Mouse (Mus musculus) spleen, adult 2 months (tissue): ENCODE measurements around the gene Tacr2. TPM values are rescaled to one million over a fixed set of nuclear protein-coding genes. Genes with fewer than 3 reads are reported as not detected.

Source experiments
- DNase-seq, 2 experiments: peaks; one replicate each; pipeline versions ENCODE4 v3.0.0 to v3.0.0-alpha.2; 2012 to 2021; ENCODE audit warnings: low spot score in 2 of 2, low read depth in 1 of 2
- H3K27ac ChIP-seq: fragments of 200-500 bp; 2 replicates; pipeline ENCODE4 v1.5.1; 2012; ENCODE audit warnings: low read length, inconsistent platforms; ENCODE audit not compliant: insufficient read depth
- H3K27me3 ChIP-seq: fragments of 200-500 bp; 2 replicates; pipeline ENCODE4 v1.6.1; 2012; ENCODE audit warnings: mild to moderate bottlenecking, moderate library complexity, low read length, inconsistent platforms; ENCODE audit not compliant: control insufficient read depth, insufficient read depth
- H3K36me3 ChIP-seq: fragments of 200-500 bp; 2 replicates; pipeline ENCODE4 v1.6.1; 2012; ENCODE audit warnings: mild to moderate bottlenecking, low read length, inconsistent platforms; ENCODE audit not compliant: control insufficient read depth, insufficient read depth
- H3K4me1 ChIP-seq: fragments of 200-500 bp; 2 replicates; pipeline ENCODE4 v1.6.1; 2011; ENCODE audit warnings: inconsistent platforms; ENCODE audit not compliant: control insufficient read depth, insufficient read depth, insufficient read length
- H3K4me3 ChIP-seq: fragments of 200-500 bp; 2 replicates; pipeline ENCODE4 v1.5.1; 2011; ENCODE audit warnings: mild to moderate bottlenecking, inconsistent platforms; ENCODE audit not compliant: insufficient read depth, insufficient read length; ENCODE audit errors: extremely low read depth
- CTCF ChIP-seq: fragments of 200-500 bp; IDR thresholded peaks from 2 replicates; pipeline ENCODE4 v1.5.1; 2011; ENCODE audit warnings: mild to moderate bottlenecking, inconsistent platforms; ENCODE audit not compliant: insufficient read depth, insufficient read length, insufficient replicate concordance; ENCODE audit errors: extremely low read depth
- POLR2A ChIP-seq: fragments of 200-500 bp; IDR thresholded peaks from 2 replicates; pipeline ENCODE4 v1.6.1; 2011; ENCODE audit warnings: low read depth, low read length, inconsistent platforms
- WGBS: fragments of 180-500 bp; shearing (Covaris S2); methylation state at CpG from one replicate; pipeline ENCODE4 v1.1.7; 2018; 5-methylcytosine and 5-hydroxymethylcytosine counted together
- polyA plus RNA-seq: library from polyadenylated mRNA; depleted of rRNA; stranded (reverse); fragments of >200 nt; gene quantifications from 2 replicates; pipeline ENCODE4 v1.2.3, GENCODE M21; 2012

The Tacr2 gene
- polyA plus RNA-seq, 1 experiment: not detected

- Histone ChIP-seq H3K4me3 (no peak overlapping the region), H3K27ac (no peak overlapping the region), H3K4me1 (no peaks in the 10 kb centered on the region), H3K36me3 (no peaks in the 10 kb centered on the region), H3K27me3 (no peaks in the 10 kb centered on the region)
- no peak for DNase-seq
- TF ChIP-seq CTCF (no peak), POLR2A (no peak)
- 80% methylated on average over 6 of the region's 6 CpGs for WGBS
Measured at GRCm38 (mm10) chr10:62224231-62224630, 28.0 kb upstream of the Tacr2 start.

GRCm38 (mm10) chr10:62225839-62226238, 26.4 kb upstream of the Tacr2 start:
- Histone ChIP-seq H3K27me3 (peaks cover 2% of the 10 kb centered on the region; the same call in 1 of the 2 replicates), H3K4me1 (no peaks in the 10 kb centered on the region), H3K4me3 (no peak overlapping the region), H3K36me3 (no peaks in the 10 kb centered on the region), H3K27ac (no peak overlapping the region)
- 81% methylated on average over 7 of the region's 7 CpGs for WGBS
- TF ChIP-seq CTCF: no peak
- no peak for TF ChIP-seq POLR2A
- DNase-seq: no peak

GRCm38 (mm10) chr10:62228126-62228525, 24.1 kb upstream of the Tacr2 start:
- TF ChIP-seq CTCF: no peak
- TF ChIP-seq POLR2A: no peak
- 71% methylated on average over 6 of the region's 6 CpGs for WGBS
- Histone ChIP-seq H3K36me3 (no peaks in the 10 kb centered on the region), H3K4me3 (no peak overlapping the region), H3K27me3 (peaks cover 5% of the 10 kb centered on the region), H3K27ac (no peak overlapping the region), H3K4me1 (no peaks in the 10 kb centered on the region)
- no peak for DNase-seq

- DNase-seq: peak; percentile 7 to 73
- 2% methylated on average over 59 of the region's 59 CpGs for WGBS
- Histone ChIP-seq H3K36me3 (no peaks in the 10 kb centered on the region), H3K4me1 (no peaks in the 10 kb centered on the region), H3K27me3 (peaks cover 5% of the 10 kb centered on the region), H3K4me3 (peak within 1 kb of the TSS; percentile 57), H3K27ac (peak within 1 kb of the TSS; percentile 59; the same call in 1 of the 2 replicates)
- no peak for TF ChIP-seq CTCF
- no peak; the same call in 1 of the 2 replicates for TF ChIP-seq POLR2A
Measured at GRCm38 (mm10) chr10:62230708-62231394, 21.4 kb upstream of the Tacr2 start, which contains the start of gene Tspan15. Gene Tspan15, minus strand, starts transcription at chr10:62231251.

GRCm38 (mm10) chr10:62231395-62231732, 20.9 kb upstream of the Tacr2 start:
- no peak for TF ChIP-seq CTCF
- TF ChIP-seq POLR2A: no peak
- Histone ChIP-seq H3K36me3 (no peaks in the 10 kb centered on the region), H3K27ac (peak overlapping the region; percentile 59; the same call in 1 of the 2 replicates), H3K4me3 (peak overlapping the region; percentile 57; the same call in 1 of the 2 replicates), H3K27me3 (peaks cover 5% of the 10 kb centered on the region), H3K4me1 (no peaks in the 10 kb centered on the region)
- WGBS: 8% methylated on average over 13 of the region's 13 CpGs
- DNase-seq: no peak

GRCm38 (mm10) chr10:62231811-62232210, 20.4 kb upstream of the Tacr2 start:
- Histone ChIP-seq H3K27ac (0 out of 2 replicates have a peak overlapping the region, but pooled peaks have one; percentile 59), H3K4me3 (no peak overlapping the region), H3K36me3 (no peaks in the 10 kb centered on the region), H3K4me1 (no peaks in the 10 kb centered on the region), H3K27me3 (peaks cover 5% of the 10 kb centered on the region)
- 93% methylated on average over 3 of the region's 3 CpGs for WGBS
- TF ChIP-seq CTCF: no peak
- TF ChIP-seq POLR2A: no peak
- no peak for DNase-seq

GRCm38 (mm10) chr10:62236165-62236564, 16.1 kb upstream of the Tacr2 start:
- DNase-seq: no peak
- Histone ChIP-seq H3K27ac (no peak overlapping the region), H3K36me3 (no peaks in the 10 kb centered on the region), H3K4me3 (no peak overlapping the region), H3K27me3 (peaks cover 1% of the 10 kb centered on the region; the same call in 1 of the 2 replicates), H3K4me1 (no peaks in the 10 kb centered on the region; the same call in 1 of the 2 replicates)
- TF ChIP-seq CTCF (no peak), POLR2A (no peak)
- WGBS: 93% methylated on average over 6 of the region's 6 CpGs
